Mouse (Mus musculus): ENCODE measurements around the gene Vps51. TPM values are rescaled to one million over a fixed set of nuclear protein-coding genes. Genes with fewer than 3 reads are reported as not detected.

Vps51 gene
- polyA plus RNA-seq, 1 experiment from 2014 or later, result 61.8 TPM

DNA sequence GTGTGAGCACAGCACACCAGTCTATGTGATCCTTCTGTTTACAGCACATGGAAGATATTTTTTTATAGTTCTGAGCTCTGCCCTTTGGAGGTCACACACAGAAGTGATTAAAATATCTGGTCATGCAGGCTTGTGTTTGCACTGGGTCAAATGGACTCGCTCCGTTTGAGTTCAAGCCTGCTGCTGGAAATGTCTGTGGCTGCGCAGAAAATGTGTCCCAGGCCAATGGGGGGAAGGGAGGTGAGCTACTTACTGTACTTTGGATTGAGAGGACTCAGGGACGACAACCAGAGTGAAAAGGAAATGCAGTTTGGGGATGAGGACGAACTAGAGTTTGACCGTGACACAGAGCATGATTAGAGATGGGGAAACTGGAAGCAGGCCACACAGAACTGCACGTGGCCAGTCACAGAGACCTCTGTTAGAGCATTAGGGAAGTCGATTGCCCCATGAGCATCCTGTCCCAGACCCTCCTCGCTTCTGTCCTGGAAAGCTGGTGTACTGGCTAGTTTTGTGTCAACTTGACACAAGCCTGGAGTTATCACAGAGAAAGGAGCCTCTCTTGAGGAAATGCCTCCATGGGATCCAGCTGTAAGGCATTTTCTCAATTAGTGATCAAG is 41.0 kb downstream of the Vps51 start:
- Histone ChIP-seq H3K9ac (ENCODE audit: low read length) (no peak overlapping the region), H3K9me3 (replicated peaks; ENCODE audit: control insufficient read depth, low read length) (no peaks in the 10 kb centered on the region), H3K36me3 (ENCODE audit: control insufficient read depth, insufficient read depth, low read length) (no peaks in the 10 kb centered on the region), H3K27ac (ENCODE audit: low read length) (no peak overlapping the region), H3K4me1 (ENCODE audit: control insufficient read depth, insufficient read depth, low read length) (no peaks in the 10 kb centered on the region), H3K4me2 (ENCODE audit: low read depth, low read length) (no peak overlapping the region), H3K27me3 (ENCODE audit: control insufficient read depth, insufficient read depth, low read length) (no peaks in the 10 kb centered on the region), H3K4me3 (replicated peaks; ENCODE audit: low read length) (no peak overlapping the region)
- WGBS, result 67% methylated on average over 9 of the region's 9 CpGs
- no peak for ATAC-seq (ENCODE audit: insufficient read depth, low FRiP score)

DNA sequence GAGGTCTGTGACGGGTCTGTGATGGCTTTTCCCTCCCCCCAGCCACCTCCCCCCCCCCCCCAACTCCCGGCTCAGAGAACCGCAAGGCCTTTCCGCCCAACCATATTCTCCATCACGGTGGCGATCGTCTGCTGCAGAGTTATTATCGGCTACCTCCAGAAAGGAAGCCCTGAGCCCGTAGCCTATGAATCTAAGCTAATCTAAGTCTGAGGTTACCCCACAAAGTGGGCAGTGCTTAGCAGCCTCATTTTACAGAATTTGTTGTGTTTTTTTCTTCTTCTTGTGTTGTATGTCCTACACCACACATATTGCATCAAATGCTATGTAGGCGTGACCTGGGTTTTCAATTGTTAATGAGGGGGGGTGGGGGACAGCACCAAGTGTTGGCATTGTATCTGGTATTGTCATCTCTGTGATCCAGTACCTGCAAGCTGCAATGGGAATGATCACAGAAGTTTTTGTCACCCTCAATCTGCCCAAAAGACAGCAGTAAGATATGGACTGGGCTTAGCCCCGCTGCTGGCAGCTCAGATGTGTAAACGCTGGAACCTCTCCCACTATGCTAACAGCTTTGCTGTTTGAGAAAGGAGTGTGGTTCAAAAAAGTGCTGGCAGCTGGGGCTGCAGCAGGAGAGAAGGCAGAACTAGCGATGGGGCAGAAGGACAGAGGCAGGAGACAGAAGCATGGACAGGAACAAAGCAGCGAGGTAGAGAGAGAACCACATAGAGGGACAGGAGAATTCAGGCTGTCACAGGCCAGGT is 46.3 kb downstream of the Vps51 start:
- 58% methylated on average over 14 of the region's 14 CpGs for WGBS
- H3K9me3 ChIP-seq (replicated peaks; ENCODE audit: control insufficient read depth, low read length), result no peaks in the 10 kb centered on the region
- no peak overlapping the region for H3K4me2 ChIP-seq (ENCODE audit: low read depth, low read length)
- no peak overlapping the region for H3K4me3 ChIP-seq (replicated peaks; ENCODE audit: low read length)
- H3K36me3 ChIP-seq (ENCODE audit: control insufficient read depth, insufficient read depth, low read length), result no peaks in the 10 kb centered on the region
- H3K9ac ChIP-seq (ENCODE audit: low read length), result no peak overlapping the region
- ATAC-seq (ENCODE audit: insufficient read depth, low FRiP score), result no peak
- H3K4me1 ChIP-seq (ENCODE audit: control insufficient read depth, insufficient read depth, low read length), result no peaks in the 10 kb centered on the region
- H3K27ac ChIP-seq (ENCODE audit: low read length), result no peak overlapping the region
- no peaks in the 10 kb centered on the region for H3K27me3 ChIP-seq (ENCODE audit: control insufficient read depth, insufficient read depth, low read length)

DNA sequence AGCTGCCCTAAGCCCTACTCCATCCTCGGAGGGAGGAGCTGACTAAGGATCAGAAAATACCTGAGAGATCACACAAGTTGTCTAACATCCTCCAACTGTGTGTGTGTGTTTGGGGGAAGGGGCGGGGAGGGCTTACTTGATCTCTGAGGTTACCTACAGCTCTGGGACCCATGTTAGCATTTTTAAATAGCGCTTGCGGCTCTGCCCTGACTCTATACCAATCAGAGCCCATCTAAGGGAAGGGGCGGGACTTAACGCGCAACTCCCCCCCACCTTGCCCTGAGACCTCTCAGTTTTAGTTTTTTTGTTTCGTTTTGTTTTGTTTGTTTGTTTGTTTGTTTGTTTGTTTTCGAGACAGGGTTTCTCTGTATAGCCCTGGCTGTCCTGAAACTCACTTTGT is 47.6 kb downstream of the Vps51 start:
- H3K4me2 ChIP-seq (ENCODE audit: low read depth, low read length), result no peak overlapping the region
- no peaks in the 10 kb centered on the region for H3K4me1 ChIP-seq (ENCODE audit: control insufficient read depth, insufficient read depth, low read length)
- H3K9me3 ChIP-seq (replicated peaks; ENCODE audit: control insufficient read depth, low read length), result no peaks in the 10 kb centered on the region
- WGBS, result 75% methylated on average over 9 of the region's 9 CpGs
- no peak overlapping the region for H3K9ac ChIP-seq (ENCODE audit: low read length)
- H3K27ac ChIP-seq (ENCODE audit: low read length), result no peak overlapping the region
- no peaks in the 10 kb centered on the region for H3K36me3 ChIP-seq (ENCODE audit: control insufficient read depth, insufficient read depth, low read length)
- no peak overlapping the region for H3K4me3 ChIP-seq (replicated peaks; ENCODE audit: low read length)
- no peak for ATAC-seq (ENCODE audit: insufficient read depth, low FRiP score)
- H3K27me3 ChIP-seq (ENCODE audit: control insufficient read depth, insufficient read depth, low read length), result no peaks in the 10 kb centered on the region

DNA sequence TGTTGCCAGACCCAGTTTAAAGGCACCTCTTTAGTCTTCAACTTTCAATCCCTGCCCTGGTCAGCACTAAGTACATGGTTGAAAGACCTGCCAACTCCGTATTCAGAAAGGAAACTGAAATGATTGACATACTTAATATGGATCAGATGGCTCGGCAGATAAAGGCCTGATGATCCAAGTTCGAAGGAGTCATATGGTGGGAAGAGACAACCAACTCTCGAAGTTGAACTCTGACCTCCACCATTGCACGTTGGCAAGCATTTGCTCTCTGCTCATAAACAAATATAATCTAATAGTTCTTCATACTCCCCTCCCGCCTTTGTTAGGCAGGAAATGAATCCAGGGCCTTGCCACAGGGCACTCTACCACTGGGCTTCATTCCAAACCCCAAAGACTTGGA is 48.0 kb downstream of the Vps51 start:
- Histone ChIP-seq H3K4me1 (ENCODE audit: control insufficient read depth, insufficient read depth, low read length) (no peaks in the 10 kb centered on the region), H3K9me3 (replicated peaks; ENCODE audit: control insufficient read depth, low read length) (no peaks in the 10 kb centered on the region), H3K36me3 (ENCODE audit: control insufficient read depth, insufficient read depth, low read length) (no peaks in the 10 kb centered on the region), H3K27me3 (ENCODE audit: control insufficient read depth, insufficient read depth, low read length) (no peaks in the 10 kb centered on the region), H3K27ac (ENCODE audit: low read length) (no peak overlapping the region), H3K9ac (ENCODE audit: low read length) (no peak overlapping the region), H3K4me3 (replicated peaks; ENCODE audit: low read length) (no peak overlapping the region), H3K4me2 (ENCODE audit: low read depth, low read length) (no peak overlapping the region)
- no peak for ATAC-seq (ENCODE audit: insufficient read depth, low FRiP score)
- WGBS, result 70% methylated on average over 6 of the region's 6 CpGs

DNA sequence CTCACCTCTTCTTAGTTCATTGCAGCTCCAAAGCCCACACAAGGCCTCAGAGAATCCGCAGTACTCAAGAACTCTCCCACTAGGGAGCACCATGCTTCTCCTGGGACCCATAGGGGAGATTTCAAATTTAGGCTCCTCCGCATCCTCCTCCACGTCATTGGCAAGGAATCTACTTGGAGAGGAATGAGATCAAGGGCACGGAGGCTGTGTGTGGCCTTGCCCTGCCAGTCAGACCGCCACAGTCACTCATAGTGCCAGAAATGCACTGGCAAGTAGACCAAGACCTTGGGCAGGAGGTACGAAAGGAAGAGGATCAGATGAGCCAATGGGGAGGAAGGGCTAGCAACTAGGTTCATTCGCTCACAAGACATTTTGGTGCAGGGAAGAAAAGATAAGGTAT is 53.1 kb downstream of the Vps51 start:
- no peak overlapping the region for H3K27ac ChIP-seq (ENCODE audit: low read length)
- H3K4me1 ChIP-seq (ENCODE audit: control insufficient read depth, insufficient read depth, low read length), result no peaks in the 10 kb centered on the region
- no peaks in the 10 kb centered on the region for H3K27me3 ChIP-seq (ENCODE audit: control insufficient read depth, insufficient read depth, low read length)
- H3K4me2 ChIP-seq (ENCODE audit: low read depth, low read length), result no peak overlapping the region
- no peak overlapping the region for H3K4me3 ChIP-seq (replicated peaks; ENCODE audit: low read length)
- H3K9ac ChIP-seq (ENCODE audit: low read length), result no peak overlapping the region
- no peak for ATAC-seq (ENCODE audit: insufficient read depth, low FRiP score)
- no peaks in the 10 kb centered on the region for H3K36me3 ChIP-seq (ENCODE audit: control insufficient read depth, insufficient read depth, low read length)
- 82% methylated on average over 7 of the region's 7 CpGs for WGBS
- no peaks in the 10 kb centered on the region for H3K9me3 ChIP-seq (replicated peaks; ENCODE audit: control insufficient read depth, low read length)

DNA sequence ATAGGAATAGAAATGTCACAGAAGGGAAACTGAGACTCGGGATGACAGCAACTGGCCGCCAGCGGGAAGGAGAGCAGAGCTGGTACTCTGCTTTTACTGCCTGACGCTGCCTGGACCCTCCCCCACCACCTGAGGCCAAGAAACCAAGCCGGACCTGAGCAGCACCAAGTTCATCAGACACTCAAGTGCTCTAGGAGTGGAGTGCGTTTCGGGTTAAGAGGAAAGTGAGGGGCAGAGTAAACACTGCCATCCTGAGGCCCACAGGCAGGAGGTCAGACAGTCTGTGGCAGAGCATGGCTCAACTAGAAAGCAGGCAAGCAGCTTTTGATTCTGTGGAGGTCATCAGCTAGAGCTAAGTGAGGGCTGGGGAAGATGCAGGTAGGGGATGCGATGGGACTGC is 54.0 kb downstream of the Vps51 start:
- no peaks in the 10 kb centered on the region for H3K9me3 ChIP-seq (replicated peaks; ENCODE audit: control insufficient read depth, low read length)
- H3K9ac ChIP-seq (ENCODE audit: low read length), result no peak overlapping the region
- WGBS, result 48% methylated on average over 8 of the region's 8 CpGs
- no peak overlapping the region for H3K4me2 ChIP-seq (ENCODE audit: low read depth, low read length)
- no peaks in the 10 kb centered on the region for H3K36me3 ChIP-seq (ENCODE audit: control insufficient read depth, insufficient read depth, low read length)
- no peaks in the 10 kb centered on the region for H3K4me1 ChIP-seq (ENCODE audit: control insufficient read depth, insufficient read depth, low read length)
- no peak overlapping the region for H3K27ac ChIP-seq (ENCODE audit: low read length)
- H3K4me3 ChIP-seq (replicated peaks; ENCODE audit: low read length), result no peak overlapping the region
- H3K27me3 ChIP-seq (ENCODE audit: control insufficient read depth, insufficient read depth, low read length), result no peaks in the 10 kb centered on the region
- ATAC-seq (ENCODE audit: insufficient read depth, low FRiP score), result no peak

DNA sequence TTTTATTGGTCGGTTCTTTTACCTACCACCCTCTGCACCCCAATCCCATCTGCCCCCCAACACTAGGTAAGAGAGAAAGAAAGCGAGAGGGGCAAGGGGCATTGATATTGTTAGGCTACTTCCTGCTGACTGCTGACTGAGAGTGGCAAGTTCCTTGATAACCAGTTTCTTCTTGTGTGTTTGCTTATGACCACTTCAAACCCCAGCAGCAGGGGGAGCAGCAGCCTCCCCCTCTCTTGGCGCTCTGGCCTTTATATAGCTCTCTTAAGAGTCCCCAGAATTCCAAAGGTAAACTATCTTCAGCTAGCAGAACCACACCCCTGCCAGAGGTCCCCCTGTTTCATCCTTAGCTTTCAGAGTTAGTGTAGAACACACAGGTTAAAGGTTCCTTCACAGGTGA is 56.8 kb downstream of the Vps51 start:
- no peak overlapping the region for H3K27ac ChIP-seq (ENCODE audit: low read length)
- no peak for ATAC-seq (ENCODE audit: insufficient read depth, low FRiP score)
- WGBS, result 43% methylated on average over 3 of the region's 3 CpGs

DNA sequence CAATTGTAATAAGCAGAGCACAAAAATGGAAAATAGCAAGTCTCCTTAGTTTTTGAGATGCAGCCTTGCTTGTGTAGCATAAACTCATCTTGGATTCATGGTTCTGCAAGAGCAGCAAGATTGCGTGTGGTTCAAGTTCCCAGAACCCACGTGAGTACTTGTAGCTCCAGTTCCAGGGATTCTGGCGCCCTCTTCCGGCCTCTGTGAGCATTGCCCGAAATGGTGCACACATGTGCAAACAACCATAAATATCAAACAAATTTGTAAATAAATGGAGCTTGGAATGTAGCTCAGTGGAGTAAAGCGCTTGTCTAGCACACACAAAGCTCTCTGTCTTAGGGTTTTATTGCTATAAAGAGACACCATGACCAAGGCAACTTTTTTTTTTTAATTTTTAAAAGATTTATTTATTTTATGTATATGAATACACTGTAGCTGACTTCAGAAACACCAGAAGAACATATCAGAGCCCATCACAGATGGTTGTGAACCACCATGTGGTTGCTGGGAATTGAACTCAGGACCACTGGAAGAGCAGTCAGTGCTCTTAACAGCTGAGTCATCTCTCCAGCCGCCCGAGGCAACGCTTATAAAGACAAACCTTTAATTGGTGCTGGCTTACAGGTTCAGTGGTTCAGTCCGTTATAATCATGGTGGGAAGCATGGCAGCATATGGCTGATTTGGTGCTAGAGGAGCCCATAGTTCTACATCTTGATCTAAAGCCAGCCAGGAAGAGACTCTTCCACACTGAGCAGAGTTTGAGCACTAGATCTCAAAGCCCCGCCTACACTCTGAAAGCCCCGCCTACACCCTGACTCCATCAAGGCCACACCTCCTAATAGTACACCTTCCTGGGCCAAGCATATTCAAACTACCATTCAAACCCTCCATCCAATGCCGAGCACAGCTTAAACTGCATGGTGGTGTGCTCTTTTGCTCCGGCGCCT is 58.6 kb downstream of the Vps51 start:
- Histone ChIP-seq H3K9ac (ENCODE audit: low read length) (no peak overlapping the region), H3K27me3 (ENCODE audit: control insufficient read depth, insufficient read depth, low read length) (0 out of 2 replicates have a peak, but pooled peaks cover 4% of the 10 kb centered on the region), H3K9me3 (replicated peaks; ENCODE audit: control insufficient read depth, low read length) (no peaks in the 10 kb centered on the region), H3K27ac (ENCODE audit: low read length) (no peak overlapping the region), H3K36me3 (ENCODE audit: control insufficient read depth, insufficient read depth, low read length) (no peaks in the 10 kb centered on the region), H3K4me1 (ENCODE audit: control insufficient read depth, insufficient read depth, low read length) (peaks cover 12% of the 10 kb centered on the region), H3K4me3 (replicated peaks; ENCODE audit: low read length) (no peak overlapping the region), H3K4me2 (ENCODE audit: low read depth, low read length) (no peak overlapping the region)
- 33% methylated on average over 15 of the region's 15 CpGs for WGBS
- ATAC-seq (ENCODE audit: insufficient read depth, low FRiP score), result no peak

More for the DNA sequence above, 56.8 kb downstream of the Vps51 start:
- Histone ChIP-seq H3K4me3 (replicated peaks; ENCODE audit: low read length) (no peak overlapping the region), H3K9ac (ENCODE audit: low read length) (no peak overlapping the region), H3K4me2 (ENCODE audit: low read depth, low read length) (no peak overlapping the region), H3K36me3 (ENCODE audit: control insufficient read depth, insufficient read depth, low read length) (no peaks in the 10 kb centered on the region), H3K4me1 (ENCODE audit: control insufficient read depth, insufficient read depth, low read length) (0 out of 2 replicates have a peak, but pooled peaks cover 3% of the 10 kb centered on the region), H3K9me3 (replicated peaks; ENCODE audit: control insufficient read depth, low read length) (no peaks in the 10 kb centered on the region), H3K27me3 (ENCODE audit: control insufficient read depth, insufficient read depth, low read length) (0 out of 2 replicates have a peak, but pooled peaks cover 4% of the 10 kb centered on the region)
